Mouse (Mus musculus) neural tube, embryonic 13.5 days (tissue): Measurements from ENCODE around the gene Nrxn3. TPM values are rescaled to one million over a fixed set of nuclear protein-coding genes. Genes with fewer than 3 reads are reported as not detected.

ENCODE experiments used
- ATAC-seq: fragments of 200-750 bp; cut with Nextera tagmentation; 2 replicates; pipeline ENCODE4 v1.8.0; 2017; ENCODE audit warnings: low read depth, mild to moderate bottlenecking, moderate TSS enrichment, moderate library complexity
- H3K27ac ChIP-seq: fragments of 300-500 bp; sonication (generic); replicated peaks from 2 replicates; pipeline ENCODE4 v1.5.1; 2015; ENCODE audit warnings: moderate library complexity, mild to moderate bottlenecking, inconsistent platforms
- H3K27me3 ChIP-seq: fragments of 300-500 bp; sonication (generic); 2 replicates; pipeline ENCODE4 v1.6.1; 2015; ENCODE audit warnings: mild to moderate bottlenecking, inconsistent platforms
- H3K36me3 ChIP-seq: fragments of 300-500 bp; sonication (generic); 2 replicates; pipeline ENCODE4 v1.6.1; 2015; ENCODE audit warnings: mild to moderate bottlenecking, inconsistent platforms
- H3K4me1 ChIP-seq: fragments of 300-500 bp; sonication (generic); replicated peaks from 2 replicates; pipeline ENCODE4 v1.6.1; 2015; ENCODE audit warnings: inconsistent platforms
- H3K4me2 ChIP-seq: fragments of 300-500 bp; sonication (generic); 2 replicates; pipeline ENCODE4 v1.6.1; 2015; ENCODE audit warnings: inconsistent platforms, mild to moderate bottlenecking, moderate library complexity
- H3K4me3 ChIP-seq: fragments of 300-500 bp; sonication (generic); 2 replicates; pipeline ENCODE4 v1.5.1; 2015; ENCODE audit warnings: mild to moderate bottlenecking, inconsistent platforms
- H3K9ac ChIP-seq: fragments of 300-500 bp; sonication (generic); 2 replicates; pipeline ENCODE4 v1.6.1; 2015; ENCODE audit warnings: moderate library complexity, mild to moderate bottlenecking, inconsistent platforms
- H3K9me3 ChIP-seq: fragments of 300-500 bp; sonication (generic); 2 replicates; pipeline ENCODE4 v1.6.1; 2016; ENCODE audit warnings: inconsistent platforms
- WGBS: fragments of 180-500 bp; shearing (Covaris S2); methylation state at CpG from one replicate; pipeline ENCODE4 v1.1.7; 2015; 5-methylcytosine and 5-hydroxymethylcytosine counted together
- polyA plus RNA-seq: library from polyadenylated mRNA; unstranded; fragments of >200 nt; fragmentation: Nextera tagmentation; extraction: Ambion mirVana; gene quantifications from 2 replicates; pipeline ENCODE4 v1.2.1, GENCODE M21; 2015

Gene Nrxn3
- polyA plus RNA-seq, 1 experiment from 2014 or later, result 69.7 TPM

DNA sequence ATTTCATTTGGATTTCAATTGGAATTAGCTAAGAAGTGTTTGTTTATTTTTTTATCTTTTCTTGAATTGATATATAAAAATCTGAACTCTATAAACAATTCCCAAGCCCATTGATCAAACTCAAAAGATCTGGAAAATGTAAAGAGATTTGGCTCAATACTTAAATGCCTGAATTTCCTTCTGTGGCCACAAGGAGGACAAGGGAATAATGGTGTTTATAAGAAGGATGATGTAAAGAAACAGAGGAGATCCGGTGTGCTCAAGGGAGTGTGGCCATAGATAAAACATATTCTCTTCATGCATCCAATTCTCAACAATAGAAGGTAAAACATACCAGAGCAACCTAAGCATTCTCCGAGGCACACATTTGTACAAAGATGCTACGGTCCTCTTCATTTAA, 1085.5 kb downstream of the Nrxn3 start:
- no peaks in the 10 kb centered on the region for H3K9me3 ChIP-seq
- WGBS, result 47% methylated on average over 3 of the region's 3 CpGs
- no peak for ATAC-seq

DNA sequence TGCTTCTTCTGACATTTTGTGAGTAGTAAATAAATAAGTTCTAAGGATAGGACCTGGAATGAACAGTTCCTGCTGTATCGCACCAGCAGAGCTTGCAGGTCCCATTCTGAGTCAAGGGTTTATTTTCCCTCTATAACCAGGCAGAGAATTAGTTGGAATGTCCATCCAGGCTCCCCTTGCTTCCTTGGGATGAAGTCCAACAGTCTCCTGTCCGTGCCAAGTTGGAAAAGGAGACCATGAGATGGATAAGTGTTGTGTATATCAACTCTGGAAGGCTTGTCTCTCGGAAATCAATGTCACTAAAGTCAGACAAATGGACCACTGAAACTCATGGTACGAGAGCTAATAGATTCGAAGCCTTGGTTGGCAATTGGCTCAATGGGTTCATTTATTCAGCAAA, 1087.5 kb downstream of the Nrxn3 start:
- H3K9me3 ChIP-seq, result no peaks in the 10 kb centered on the region
- no peak overlapping the region for H3K4me3 ChIP-seq
- H3K36me3 ChIP-seq, result no peaks in the 10 kb centered on the region
- H3K9ac ChIP-seq, result no peak overlapping the region
- no peak for ATAC-seq
- H3K27me3 ChIP-seq, result peaks cover 9% of the 10 kb centered on the region
- no peak overlapping the region for H3K4me2 ChIP-seq
- peaks cover 33% of the 10 kb centered on the region for H3K4me1 ChIP-seq
- WGBS, result 81% methylated on average over 5 of the region's 5 CpGs
- H3K27ac ChIP-seq, result no peak overlapping the region

More for the DNA sequence above, 1085.5 kb downstream of the Nrxn3 start:
- H3K9ac ChIP-seq, result no peak overlapping the region
- no peak overlapping the region for H3K4me2 ChIP-seq
- no peak overlapping the region for H3K4me3 ChIP-seq
- H3K27ac ChIP-seq, result no peak overlapping the region
- no peaks in the 10 kb centered on the region for H3K36me3 ChIP-seq
- peaks cover 19% of the 10 kb centered on the region for H3K4me1 ChIP-seq
- H3K27me3 ChIP-seq, result peaks cover 6% of the 10 kb centered on the region

DNA sequence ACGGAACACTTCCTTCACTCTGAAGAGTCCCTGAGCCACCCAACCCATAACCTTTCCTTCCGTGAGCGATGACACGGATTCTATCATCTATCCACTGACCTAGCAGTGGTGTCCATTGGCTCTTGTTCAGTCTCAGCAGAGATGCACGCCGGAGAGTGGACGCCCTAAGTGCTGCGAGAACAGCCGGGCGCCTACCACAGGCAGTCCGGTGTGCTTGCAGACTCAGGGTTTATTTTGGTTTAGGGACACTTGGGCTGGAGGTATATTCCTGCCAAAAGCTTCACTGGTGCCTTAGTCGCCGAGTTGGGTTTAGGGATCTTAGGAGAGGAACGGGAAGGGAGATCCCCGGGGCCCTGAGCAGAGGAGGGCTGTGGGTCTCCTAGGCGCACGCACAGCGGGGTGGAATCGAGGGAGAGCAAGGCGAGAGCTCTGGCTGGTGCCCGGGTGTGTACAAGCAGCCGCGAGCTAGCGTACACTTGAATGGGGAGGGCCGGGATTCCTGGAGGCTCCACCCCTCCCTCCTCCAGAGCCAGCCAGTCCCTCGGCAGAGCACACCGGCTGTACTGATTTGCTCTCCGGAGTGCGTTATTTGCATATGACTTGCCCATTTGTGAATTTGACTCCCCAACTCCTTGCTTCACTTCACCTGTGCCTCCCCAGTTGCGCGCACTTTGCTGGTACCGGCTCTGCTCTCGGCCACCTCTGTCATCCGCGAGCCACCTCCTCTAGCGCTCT, 1089.3 kb downstream of the Nrxn3 start:
- peak; percentile 94 for ATAC-seq
- Histone ChIP-seq H3K9ac (peak overlapping the region; percentile 71), H3K4me3 (peak overlapping the region; percentile 48), H3K4me1 (peaks cover 52% of the 10 kb centered on the region), H3K9me3 (no peaks in the 10 kb centered on the region), H3K4me2 (peak overlapping the region; percentile 87), H3K27ac (peak overlapping the region; percentile 70), H3K27me3 (peaks cover 9% of the 10 kb centered on the region), H3K36me3 (no peaks in the 10 kb centered on the region)
- WGBS, result under 1% methylated on average over 36 of the region's 36 CpGs

DNA sequence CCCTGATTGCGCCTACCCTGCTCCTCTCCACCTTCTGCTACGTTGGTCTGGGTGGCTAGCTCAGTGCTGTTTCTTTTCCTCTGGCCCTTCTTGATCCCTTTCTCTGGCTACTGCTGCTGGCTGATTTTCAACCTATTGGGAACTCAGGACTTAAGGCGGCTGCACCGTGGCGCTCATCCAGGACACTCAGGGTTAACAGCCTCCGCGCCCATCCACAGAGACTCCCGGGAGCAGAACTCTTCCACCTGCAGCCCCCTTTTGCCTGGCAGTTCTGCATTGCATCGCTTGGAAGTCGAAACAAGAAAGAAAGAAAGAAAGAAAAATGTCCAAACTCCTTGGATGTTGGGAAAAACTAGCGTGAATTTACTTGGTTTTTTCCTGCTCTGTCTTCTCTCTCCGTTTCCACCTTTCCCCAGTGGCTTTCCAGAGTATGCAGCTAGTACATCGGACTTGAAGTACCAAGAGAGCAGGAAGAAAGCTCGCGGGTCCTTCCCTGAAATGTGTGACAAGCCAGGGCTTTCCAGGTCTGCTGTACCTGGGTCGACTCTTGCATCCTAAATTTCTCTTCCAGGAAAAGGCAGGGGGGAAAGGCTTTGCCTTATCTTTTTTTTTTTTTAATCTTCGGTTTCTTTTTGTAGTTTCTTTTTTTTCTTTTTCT, 1090.0 kb downstream of the Nrxn3 start:
- H3K27ac ChIP-seq, result peak overlapping the region; percentile 70
- peak overlapping the region; percentile 71 for H3K9ac ChIP-seq
- H3K36me3 ChIP-seq, result no peaks in the 10 kb centered on the region
- H3K27me3 ChIP-seq, result peaks cover 9% of the 10 kb centered on the region
- H3K9me3 ChIP-seq, result no peaks in the 10 kb centered on the region
- H3K4me3 ChIP-seq, result peak overlapping the region; percentile 48
- ATAC-seq, result peak; percentile 34; the same call in 1 of the 2 replicates
- peak overlapping the region; percentile 87 for H3K4me2 ChIP-seq
- under 1% methylated on average over 17 of the region's 17 CpGs for WGBS
- H3K4me1 ChIP-seq, result peaks cover 59% of the 10 kb centered on the region

DNA sequence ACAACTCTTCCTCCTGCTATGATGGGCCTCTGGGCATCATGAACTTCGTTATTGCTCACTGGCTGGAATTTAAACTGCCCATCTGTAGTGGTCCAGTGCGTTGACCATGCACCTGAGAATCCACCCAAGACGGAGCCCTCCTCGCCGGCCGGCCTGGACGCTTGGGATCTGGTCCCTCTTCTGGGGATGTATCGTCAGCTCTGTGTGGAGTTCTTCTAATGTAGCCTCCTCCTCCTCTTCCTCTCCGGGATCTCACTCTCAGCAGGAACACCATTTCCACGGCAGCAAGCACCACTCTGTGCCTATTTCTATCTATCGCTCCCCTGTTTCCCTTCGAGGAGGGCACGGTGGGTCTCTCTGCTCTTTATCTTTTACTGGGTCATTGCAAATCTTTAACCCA, 1090.6 kb downstream of the Nrxn3 start:
- no peaks in the 10 kb centered on the region for H3K9me3 ChIP-seq
- peaks cover 65% of the 10 kb centered on the region for H3K4me1 ChIP-seq
- H3K4me3 ChIP-seq, result peak overlapping the region; percentile 48
- peak overlapping the region; percentile 70 for H3K27ac ChIP-seq
- H3K27me3 ChIP-seq, result peaks cover 9% of the 10 kb centered on the region
- no peak for ATAC-seq
- no peaks in the 10 kb centered on the region for H3K36me3 ChIP-seq
- peak overlapping the region; percentile 87 for H3K4me2 ChIP-seq
- H3K9ac ChIP-seq, result peak overlapping the region; percentile 71
- 3% methylated on average over 13 of the region's 13 CpGs for WGBS

DNA sequence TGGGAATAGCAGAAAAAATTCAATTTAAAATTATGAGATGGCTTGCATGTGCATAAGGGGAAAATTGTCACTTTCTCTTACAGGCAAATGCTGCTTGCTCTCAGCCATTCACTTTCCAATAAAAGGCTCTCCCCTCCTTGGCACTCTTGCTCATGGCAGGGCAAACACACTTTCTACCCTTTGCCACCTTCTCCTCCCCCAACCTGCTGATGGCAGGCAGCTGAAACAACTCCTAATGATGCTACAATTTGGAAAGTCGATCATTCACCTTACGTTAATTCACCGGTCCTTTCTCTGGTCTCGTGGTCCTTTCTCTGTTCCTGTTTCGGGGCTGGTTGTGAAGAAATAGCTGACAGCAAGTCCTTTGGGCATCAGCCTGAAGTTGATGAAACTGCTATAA, 1091.0 kb downstream of the Nrxn3 start:
- Histone ChIP-seq H3K9ac (peak overlapping the region; percentile 71), H3K4me1 (peaks cover 66% of the 10 kb centered on the region), H3K9me3 (no peaks in the 10 kb centered on the region), H3K36me3 (no peaks in the 10 kb centered on the region), H3K4me3 (peak overlapping the region; percentile 48), H3K27me3 (peaks cover 9% of the 10 kb centered on the region), H3K4me2 (peak overlapping the region; percentile 87), H3K27ac (peak overlapping the region; percentile 70)
- no peak for ATAC-seq
- 54% methylated on average over 5 of the region's 5 CpGs for WGBS

DNA sequence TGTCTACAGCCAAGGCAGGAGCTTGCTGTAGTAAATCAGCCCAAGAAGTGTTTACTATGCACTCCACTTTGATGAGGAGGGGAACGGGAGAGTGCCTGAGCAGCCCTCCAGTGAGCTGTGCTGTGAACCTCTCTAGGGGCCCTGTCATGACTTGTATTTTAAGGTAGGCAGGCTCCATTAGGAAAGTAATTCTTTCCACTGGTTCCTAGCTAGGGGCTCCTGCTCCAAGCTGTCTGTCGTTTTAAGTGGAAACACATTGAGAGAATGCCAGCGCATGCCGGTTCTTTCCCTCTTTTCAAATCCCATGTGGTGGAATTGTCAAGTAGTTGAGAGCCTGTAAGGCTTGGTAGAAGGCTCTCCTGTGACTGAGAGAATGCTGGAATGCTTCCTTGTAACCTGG, 1091.9 kb downstream of the Nrxn3 start:
- 32% methylated on average over 4 of the region's 4 CpGs for WGBS
- H3K9ac ChIP-seq, result peak overlapping the region; percentile 71; the same call in 1 of the 2 replicates
- peaks cover 66% of the 10 kb centered on the region for H3K4me1 ChIP-seq
- peaks cover 9% of the 10 kb centered on the region for H3K27me3 ChIP-seq
- peak overlapping the region; percentile 87 for H3K4me2 ChIP-seq
- no peak for ATAC-seq
- H3K9me3 ChIP-seq, result no peaks in the 10 kb centered on the region
- no peaks in the 10 kb centered on the region for H3K36me3 ChIP-seq
- H3K4me3 ChIP-seq, result peak overlapping the region; percentile 48
- peak overlapping the region; percentile 52; the same call in 1 of the 2 replicates for H3K27ac ChIP-seq

DNA sequence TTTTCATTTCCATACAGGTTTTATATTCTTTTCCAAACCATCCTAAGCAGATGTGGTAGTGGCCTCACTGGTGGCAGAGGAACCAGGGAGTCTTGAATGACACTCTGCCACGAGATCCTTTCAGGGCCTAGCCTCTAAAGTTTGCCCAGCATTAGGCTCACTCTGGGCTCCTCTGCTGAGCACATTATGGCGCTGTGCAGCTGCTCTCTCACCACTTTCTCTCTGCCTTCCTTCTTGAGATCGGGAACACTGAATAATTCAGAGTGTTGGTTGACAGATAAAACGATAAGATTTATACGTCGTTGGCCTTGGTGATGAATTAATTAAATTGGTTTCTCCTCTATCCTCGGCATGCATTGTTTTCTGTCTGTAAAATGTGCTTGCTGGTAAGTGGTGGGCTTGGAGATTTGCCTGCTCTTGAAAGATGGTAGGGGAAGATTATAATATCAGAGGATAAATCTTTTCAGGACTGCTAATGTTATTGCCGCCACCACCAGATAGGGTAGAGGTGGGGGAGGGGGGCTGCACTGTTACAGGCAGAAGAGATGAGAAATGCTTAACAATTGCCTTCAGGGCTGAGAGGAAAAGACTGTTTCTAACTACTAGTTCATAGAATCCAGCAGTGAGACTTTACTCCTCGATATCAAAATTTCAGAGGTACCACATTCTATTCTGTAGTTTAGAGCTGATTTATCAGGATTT, 1094.5 kb downstream of the Nrxn3 start:
- 36% methylated on average over 9 of the region's 9 CpGs for WGBS
- Histone ChIP-seq H3K9me3 (no peaks in the 10 kb centered on the region), H3K4me1 (peaks cover 61% of the 10 kb centered on the region), H3K27ac (peak overlapping the region; percentile 35), H3K4me2 (peak overlapping the region; percentile 87), H3K4me3 (peak overlapping the region; percentile 48; the same call in 1 of the 2 replicates), H3K36me3 (no peaks in the 10 kb centered on the region), H3K27me3 (peaks cover 4% of the 10 kb centered on the region; the same call in 1 of the 2 replicates), H3K9ac (0 out of 2 replicates have a peak overlapping the region, but pooled peaks have one; percentile 31)
- peak; percentile 24; the same call in 1 of the 2 replicates for ATAC-seq

DNA sequence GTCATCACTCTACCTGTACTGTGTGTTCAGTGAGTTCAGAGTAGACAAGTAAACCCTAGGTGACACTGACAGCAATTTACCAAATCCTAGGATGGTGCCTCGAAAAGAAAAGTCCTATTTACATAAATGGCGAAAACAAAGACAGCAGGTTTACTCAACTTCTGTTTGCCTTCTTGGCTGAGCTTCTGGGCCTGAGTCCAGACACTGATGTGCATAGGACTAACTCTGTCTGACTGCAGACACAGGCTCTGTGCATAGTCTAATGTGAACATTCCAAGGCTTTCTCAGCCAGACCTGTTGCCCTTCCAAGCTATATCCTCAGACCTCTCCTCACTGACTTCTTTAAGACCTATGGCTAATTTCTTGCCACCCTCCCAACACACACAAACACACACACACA, 1095.5 kb downstream of the Nrxn3 start:
- Histone ChIP-seq H3K27me3 (peaks cover 3% of the 10 kb centered on the region; the same call in 1 of the 2 replicates), H3K4me3 (no peak overlapping the region), H3K36me3 (no peaks in the 10 kb centered on the region), H3K4me1 (peaks cover 56% of the 10 kb centered on the region), H3K9me3 (no peaks in the 10 kb centered on the region), H3K9ac (no peak overlapping the region), H3K27ac (0 out of 2 replicates have a peak overlapping the region, but pooled peaks have one; percentile 35), H3K4me2 (peak overlapping the region; percentile 87)
- WGBS, result 77% methylated on average over 2 of the region's 2 CpGs
- no peak for ATAC-seq

DNA sequence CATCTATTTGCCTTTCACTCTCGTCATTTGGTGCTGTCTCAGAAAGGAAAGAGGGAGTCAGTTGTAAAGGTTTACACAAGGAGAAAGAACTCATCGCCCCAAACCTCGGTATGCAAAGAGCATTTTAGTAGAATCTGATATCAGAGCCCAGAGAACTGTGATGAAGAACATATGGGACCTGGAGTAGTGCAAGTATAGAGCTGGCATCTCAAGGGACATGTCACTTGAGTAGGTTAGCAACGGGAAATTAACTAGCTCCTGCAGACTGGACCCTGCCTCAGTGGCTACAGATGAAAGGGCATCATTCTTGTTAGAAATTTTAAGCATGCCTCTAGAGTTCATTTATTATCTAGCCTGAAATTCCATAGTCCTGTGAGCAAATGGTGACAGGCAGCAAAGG, 1099.5 kb downstream of the Nrxn3 start:
- Histone ChIP-seq H3K36me3 (no peaks in the 10 kb centered on the region), H3K9ac (no peak overlapping the region), H3K9me3 (no peaks in the 10 kb centered on the region), H3K4me1 (peaks cover 29% of the 10 kb centered on the region), H3K4me2 (no peak overlapping the region), H3K27ac (0 out of 2 replicates have a peak overlapping the region, but pooled peaks have one; percentile 18), H3K27me3 (no peaks in the 10 kb centered on the region), H3K4me3 (no peak overlapping the region)
- WGBS, result 26% methylated on average over 4 of the region's 4 CpGs
- ATAC-seq, result no peak

DNA sequence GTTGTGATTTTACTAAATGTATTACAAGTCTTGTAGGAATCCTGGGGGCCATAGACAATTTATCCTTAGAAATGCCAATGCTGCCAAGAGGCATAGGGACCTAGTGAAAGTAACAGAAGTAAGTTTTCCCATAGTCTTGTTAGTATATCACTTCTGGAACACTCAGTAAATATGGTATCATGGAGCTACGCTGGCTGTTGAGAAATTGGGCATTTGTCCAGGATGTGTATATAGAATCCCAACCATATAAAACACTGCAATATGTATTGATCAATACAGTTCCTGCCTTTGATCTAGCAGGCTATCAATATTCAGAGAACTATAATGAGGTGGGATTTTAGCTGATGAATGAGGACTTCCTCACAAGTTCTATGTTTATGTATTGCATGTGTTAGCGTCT, 1107.3 kb downstream of the Nrxn3 start:
- no peaks in the 10 kb centered on the region for H3K9me3 ChIP-seq
- H3K27ac ChIP-seq, result no peak overlapping the region

DNA sequence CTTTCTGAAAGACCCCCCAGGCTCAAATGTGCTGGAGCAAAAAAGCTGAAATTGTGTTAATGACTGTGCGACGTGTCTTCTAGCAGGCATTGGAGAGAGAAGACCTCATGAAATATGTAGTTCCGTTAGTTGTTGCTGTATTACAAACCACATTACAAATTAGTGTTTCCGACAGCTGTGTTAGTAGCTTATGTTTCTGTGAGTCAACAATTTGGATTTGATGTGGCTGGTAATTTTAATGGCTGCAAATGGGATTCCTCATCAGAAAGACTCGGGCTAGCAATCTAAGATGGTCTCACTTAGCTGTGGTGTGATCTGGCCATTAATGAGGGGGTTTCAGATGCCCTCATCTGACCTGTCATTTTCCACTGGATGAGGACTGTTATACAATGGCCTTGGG, 1107.7 kb downstream of the Nrxn3 start:
- no peaks in the 10 kb centered on the region for H3K27me3 ChIP-seq
- 82% methylated on average over 5 of the region's 5 CpGs for whole genome bisulfite sequencing
- H3K9me3 ChIP-seq, result no peaks in the 10 kb centered on the region
- H3K36me3 ChIP-seq, result no peaks in the 10 kb centered on the region
- no peak overlapping the region for H3K4me3 ChIP-seq
- H3K9ac ChIP-seq, result no peak overlapping the region
- H3K27ac ChIP-seq, result no peak overlapping the region
- no peaks in the 10 kb centered on the region for H3K4me1 ChIP-seq
- no peak for ATAC-seq
- H3K4me2 ChIP-seq, result no peak overlapping the region

More for the DNA sequence above, 1107.3 kb downstream of the Nrxn3 start:
- no peak for ATAC-seq
- H3K27me3 ChIP-seq, result no peaks in the 10 kb centered on the region
- H3K4me3 ChIP-seq, result no peak overlapping the region
- H3K4me1 ChIP-seq, result no peaks in the 10 kb centered on the region; the same call in 1 of the 2 replicates
- H3K4me2 ChIP-seq, result no peak overlapping the region
- 90% methylated on average over 2 of the region's 2 CpGs for WGBS
- H3K36me3 ChIP-seq, result no peaks in the 10 kb centered on the region
- no peak overlapping the region for H3K9ac ChIP-seq
